Mouse (Mus musculus): ENCODE results near the gene Tasp1.
"Not testable (repeated sequence)": the region's sequence is repeated elsewhere in the genome, so short reads cannot be mapped to it uniquely, and the experiment has no call there.

Tasp1 gene

DNA sequence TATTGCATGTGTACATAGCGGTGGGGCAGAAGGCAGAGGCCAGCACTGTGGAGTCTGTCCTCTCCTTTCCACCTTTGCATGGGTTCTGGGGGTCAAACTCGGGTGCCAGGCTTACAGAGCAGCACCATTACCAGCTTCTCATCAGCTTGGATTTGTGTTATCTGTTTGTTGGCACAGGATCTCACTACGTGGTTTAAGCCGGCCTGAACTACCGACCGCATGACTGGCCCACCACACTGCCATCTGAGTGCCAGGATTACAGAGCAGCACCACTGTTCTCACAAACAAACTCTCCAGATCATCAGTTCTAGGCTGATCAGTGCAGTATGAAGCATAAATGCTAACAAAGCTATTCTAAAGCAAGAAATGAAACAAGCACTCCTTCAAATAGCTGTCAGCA, 8.5 kb downstream of the Tasp1 start:
- DNase-seq (ENCODE audit: low read depth, low spot score): no peak

DNA sequence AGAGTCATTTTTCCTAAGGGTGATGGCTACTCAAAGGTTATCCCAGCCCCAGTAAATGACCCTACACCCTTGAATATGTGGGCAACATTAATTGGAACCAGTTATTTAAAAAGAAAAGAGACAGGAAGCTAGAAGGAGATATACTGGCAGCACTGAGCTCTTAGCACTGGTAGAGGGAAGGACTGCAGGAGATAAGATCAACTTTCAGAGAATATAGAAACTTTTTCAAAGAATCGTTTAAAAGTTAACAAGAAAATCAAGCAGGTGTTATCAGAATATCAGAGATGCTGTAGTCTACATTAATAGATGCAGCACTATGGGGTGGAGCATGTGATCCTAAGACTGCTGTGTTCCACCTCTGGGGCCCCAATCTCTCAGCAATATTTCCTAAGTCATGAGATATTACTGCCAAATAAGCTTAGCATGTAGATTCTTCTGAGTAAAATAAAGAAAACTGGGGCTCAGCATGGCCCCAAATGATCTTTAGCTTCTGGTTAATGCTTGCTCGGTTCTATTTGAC, 14.9 kb downstream of the Tasp1 start:
- DNase-seq (ENCODE audit: low read depth, low spot score): no peak

DNA sequence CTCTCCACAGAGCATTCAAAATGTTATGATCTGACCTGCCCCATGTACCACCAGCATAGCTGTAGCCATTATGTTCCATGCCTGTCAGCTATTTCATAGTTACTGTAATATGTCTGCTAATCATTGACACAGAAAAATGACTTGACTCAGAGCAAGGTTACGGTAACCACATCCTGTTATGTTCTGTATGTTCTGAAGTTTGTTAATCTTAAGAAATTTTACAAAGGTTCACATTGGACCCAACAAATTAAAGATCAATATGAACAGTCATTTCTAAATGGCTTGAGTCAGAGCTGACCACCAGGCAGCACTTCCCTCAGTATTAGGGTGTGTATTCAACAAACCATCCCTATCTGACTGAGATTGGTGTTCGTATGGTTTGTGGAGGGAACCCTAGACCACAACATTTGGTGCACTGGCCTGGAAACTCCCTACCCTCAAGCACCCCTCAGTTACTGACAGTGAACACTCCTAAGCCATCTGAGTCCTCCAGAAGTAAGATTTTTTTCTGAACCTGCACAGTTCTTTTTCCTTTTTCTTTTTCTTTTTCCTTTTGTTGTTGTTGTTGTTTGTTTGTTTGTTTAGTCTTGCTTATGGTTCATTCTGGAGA, 24.0 kb downstream of the Tasp1 start:
- no peak for DNase-seq (ENCODE audit: low read depth, low spot score)

DNA sequence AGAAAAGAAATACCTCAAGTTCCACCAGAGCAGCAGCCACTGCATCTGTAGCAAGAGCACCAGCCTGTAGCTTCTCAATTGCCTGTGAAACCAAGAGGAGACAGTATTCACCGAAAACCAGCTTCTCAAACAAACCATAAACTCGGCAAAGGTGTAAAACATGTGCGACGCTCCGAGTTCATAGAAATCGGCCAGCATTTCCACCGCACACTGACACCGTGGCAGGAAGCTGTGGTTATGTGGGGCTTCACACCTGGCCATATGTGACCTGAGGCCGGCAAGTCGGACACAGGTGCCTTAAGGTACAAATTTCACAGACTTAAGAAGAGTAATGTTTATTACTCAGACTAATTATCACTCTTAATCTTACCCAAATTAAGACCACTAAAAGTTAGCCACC, 24.5 kb downstream of the Tasp1 start:
- no peak for DNase-seq (ENCODE audit: low read depth, low spot score)

DNA sequence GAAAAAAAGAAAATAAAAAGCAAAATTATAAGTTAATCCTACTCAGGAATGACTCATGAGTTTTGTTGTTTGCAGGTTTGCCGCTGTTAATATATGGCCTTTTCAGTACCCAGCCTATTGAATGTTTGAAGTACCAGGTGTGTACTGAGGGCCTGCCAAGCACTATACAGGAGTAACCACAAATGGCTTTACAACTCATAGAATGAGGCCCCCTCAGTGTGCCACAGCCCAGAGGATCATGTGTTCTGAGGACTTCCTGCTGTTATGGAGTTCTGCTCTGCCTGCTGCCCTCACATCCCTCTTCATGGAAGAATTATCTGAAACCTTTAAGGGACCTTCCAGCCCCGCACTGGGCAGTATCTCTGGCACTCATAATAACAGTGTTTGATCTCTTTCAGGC, 29.1 kb downstream of the Tasp1 start:
- no peak for DNase-seq (ENCODE audit: low read depth, low spot score)

DNA sequence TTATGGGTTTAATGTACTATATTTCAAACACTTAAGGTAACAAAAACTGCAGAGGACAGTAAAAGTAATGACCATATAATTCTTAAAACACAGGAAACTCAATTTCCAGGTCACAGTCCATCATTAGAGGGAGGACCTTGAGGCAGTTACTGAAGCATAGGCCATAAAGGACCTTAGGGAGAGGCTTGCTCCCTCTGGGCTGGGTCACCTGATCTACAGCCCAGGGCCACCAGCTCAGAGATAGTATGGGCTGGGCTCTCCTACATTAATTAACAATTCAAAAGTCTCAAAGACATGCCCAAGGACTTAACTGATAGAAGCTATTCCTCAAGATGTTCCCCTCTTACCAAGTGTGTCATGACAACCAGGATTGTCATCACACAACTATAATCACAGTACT, 29.8 kb downstream of the Tasp1 start:
- no peak for DNase-seq (ENCODE audit: low read depth, low spot score)

DNA sequence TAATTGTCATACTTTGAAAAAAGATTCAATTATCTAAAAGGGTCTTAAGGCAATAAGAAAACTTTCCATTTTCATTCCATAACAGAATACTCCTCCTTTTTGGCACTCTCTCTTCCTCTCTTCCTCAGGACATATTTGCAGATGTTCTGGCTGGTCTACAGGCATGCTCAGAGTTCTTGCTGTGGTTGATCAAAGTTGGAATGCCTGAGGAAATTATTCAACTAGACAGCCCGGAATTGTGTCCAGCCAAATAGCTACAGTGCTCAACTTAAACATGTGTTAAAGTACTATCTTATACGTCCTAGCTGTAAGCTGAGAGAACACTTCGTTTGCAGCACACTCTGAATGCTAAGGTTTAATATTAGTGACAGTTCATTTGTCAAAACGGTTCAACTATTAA, 41.7 kb downstream of the Tasp1 start:
- peak; percentile 49 for DNase-seq (ENCODE audit: low read depth, low spot score)

DNA sequence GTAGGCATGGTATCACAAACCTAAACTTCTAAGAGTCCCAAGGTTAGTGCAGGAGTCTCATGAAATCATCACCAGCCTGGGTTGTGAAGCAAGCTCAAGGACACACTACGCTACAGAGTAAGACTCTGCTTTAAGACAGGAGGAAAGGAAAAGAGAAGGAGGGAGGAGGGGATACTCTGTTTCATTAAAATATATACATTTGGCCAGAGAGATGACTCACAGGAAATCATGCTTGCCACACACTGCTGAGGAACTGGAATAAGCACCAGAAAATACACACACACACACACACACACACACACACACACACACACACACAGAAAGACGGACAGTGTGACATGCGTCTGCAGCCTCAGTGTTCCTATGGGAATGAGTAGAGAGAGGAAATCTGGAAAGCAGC, 59.2 kb downstream of the Tasp1 start:
- DNase-seq (ENCODE audit: low read depth, low spot score): no peak

DNA sequence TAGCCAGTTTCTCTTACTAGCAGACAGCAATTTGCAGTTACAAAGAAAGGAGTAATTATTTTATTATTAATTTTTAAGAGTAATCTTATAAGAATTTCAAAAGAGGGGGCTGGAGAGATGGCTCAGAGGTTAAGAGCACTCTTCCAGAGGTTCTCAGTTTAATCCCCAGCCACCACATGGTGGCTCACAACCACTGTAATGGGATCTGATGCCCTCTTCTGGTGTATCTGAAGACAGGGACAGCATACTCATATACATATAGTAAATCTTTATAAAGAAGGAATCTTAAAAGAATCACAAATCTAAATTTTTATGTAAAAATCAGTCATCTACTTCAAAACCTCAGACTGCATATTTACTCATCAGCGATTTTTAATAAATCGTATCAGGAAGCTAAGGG, 68.4 kb downstream of the Tasp1 start:
- DNase-seq (ENCODE audit: low read depth, low spot score): no peak

DNA sequence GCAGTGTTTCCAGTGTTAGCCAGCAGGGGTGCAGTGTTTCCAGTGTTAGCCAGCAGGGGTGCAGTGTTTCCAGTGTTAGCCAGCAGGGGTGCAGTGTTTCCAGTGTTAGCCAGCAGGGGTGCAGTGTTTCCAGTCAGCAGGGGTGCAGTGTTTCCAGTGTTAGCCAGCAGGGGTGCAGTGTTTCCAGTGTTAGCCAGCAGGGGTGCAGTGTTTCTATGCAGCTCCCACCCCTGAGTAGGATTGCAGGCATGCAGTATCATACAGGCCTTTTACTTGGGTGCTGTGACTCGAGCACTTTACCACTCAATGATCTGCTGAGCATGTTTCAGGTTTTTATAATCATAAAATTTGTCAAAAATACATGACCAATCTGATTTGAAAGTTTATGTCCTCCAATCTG, 76.7 kb downstream of the Tasp1 start:
- not testable (repeated sequence) for DNase-seq (ENCODE audit: low read depth, low spot score)

DNA sequence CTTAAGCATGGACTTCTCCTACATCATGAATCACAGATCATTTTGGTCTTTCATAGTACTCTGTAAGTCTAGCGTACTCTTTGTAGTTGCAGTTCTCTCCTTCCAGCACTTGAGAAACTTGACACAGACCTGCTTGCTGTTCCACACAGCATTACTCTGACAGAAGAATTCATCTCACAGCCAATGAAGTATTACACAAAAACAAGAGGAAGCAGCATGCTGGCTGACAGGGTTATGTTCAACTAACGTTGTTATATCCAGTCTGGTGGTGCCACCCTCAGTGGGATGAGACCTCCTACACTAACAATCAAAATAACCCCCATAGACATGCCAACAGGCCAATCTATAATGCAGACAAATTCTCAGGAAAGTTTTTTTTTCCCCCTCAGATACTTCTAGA, 99.2 kb downstream of the Tasp1 start:
- no peak for DNase-seq (ENCODE audit: low read depth, low spot score)

DNA sequence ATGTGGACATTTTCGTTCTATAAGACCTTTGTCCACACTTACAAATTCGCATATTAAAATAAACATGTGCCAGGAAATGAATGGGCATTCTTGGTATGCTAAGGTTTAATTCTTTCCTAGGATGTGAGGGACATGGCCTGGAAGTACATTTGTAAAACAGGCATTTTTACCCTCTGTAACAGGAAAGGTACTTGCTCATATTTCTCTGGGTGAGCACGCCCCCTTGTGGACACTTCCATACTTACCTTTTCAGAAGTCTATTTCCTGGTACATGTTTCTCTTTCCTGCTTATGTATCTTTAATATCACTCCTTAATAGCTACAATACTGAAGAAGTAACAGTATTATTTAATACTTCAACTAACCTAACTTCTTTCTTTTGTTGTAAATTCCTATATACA, 100.3 kb downstream of the Tasp1 start:
- DNase-seq (ENCODE audit: low read depth, low spot score): peak; percentile 71

DNA sequence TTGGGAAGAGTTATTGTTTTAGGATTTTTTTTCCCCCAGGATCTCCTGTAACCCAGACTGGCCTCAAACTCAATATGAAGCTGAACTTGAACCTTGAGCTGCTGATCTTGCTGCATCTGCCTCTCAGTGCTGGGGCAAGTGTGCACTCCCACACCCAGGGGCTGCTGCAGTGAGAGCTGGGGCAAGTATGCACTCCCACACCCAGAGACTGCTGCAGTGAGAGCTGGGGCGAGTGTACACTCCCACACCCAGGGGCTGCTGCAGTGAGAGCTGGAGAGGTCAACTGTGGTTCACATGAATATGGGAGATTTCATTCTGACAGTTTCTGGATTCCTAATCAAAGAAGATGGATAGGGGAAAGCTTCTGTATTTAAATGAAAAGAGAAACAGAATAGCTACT, 117.8 kb downstream of the Tasp1 start:
- no peak for DNase-seq (ENCODE audit: low read depth, low spot score)

DNA sequence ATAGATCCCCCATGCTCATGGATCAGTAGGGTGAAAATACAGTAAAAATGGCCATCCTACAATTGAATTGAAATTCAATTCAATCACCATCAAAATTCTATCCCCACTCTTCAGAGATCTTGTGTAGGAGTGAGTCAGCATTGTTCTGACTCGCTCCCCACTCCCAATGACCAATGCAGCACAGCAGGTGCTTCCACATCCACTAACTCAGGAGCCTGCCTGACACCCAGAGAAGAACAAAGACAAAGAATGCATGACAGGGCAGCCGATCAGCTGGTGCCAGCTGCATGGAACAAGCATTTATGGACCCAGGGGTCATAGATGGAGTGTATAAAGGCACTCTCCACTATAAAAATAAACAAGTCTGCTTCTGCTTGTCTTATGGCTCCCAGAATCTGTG, 129.0 kb downstream of the Tasp1 start:
- peak; percentile 16 for DNase-seq (ENCODE audit: low read depth, low spot score)

DNA sequence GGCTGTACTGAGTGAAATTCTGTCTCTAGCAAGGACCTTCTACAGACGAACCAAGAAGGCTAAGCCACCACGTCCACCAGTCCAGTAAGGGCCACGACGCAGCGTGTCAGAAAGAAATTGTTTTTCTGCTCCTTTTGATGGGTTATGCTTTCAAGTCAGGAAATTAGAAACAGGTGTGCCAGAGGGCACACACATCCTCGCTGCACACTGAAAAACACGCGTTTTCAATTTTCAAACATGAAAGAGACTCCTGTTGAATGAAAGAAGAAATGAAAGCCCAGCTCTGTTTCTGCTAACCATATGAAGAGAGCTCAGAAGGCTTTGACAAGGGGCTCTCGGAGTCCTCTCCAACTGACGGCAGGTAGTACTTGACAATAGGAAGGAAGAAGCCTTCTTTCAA, 132.0 kb downstream of the Tasp1 start:
- DNase-seq (ENCODE audit: low read depth, low spot score): peak; percentile 70

DNA sequence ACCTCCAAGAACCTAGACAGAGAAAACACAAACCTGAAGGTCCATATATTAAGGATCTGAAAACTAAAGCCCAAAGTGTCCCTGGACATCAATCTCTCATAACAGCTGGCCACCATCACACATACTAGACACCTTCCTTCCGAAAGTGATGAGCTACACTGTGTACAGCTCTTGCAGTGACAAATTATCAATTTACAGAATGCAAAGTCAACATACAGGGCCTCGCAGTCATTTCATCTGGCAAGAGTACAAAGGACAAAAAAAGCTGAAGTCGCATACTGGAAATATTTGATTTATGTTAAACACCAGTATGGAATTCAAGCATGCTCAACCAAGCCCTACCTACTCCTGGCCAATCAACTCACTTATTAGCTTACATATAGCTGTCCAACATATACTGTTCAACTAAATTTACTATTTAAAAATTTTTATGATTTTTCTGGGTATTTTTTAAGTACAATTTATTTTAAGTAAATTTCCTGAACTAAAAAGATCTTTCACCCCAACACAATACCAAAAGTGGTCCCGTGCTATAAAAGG, 132.5 kb downstream of the Tasp1 start:
- DNase-seq (ENCODE audit: low read depth, low spot score): peak; percentile 9

DNA sequence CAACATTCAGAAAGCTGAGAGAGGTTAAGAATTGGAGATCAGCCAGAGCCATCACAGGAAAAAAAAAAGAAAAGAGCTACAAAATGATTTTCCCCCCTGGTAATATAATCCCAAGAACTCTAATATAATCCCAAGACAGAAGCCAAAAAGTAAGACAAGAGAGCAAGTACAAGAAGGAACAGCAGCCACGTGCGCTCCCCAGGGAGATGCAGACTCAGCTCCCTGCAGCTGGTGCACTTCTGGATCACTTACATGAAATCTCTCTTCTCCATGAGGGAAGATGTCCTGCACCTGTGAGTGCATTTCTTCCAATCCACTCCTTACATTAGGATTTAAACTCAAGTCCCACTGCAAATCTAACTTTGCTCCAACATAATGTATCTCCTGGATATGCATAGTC, 134.4 kb downstream of the Tasp1 start:
- no peak for DNase-seq (ENCODE audit: low read depth, low spot score)

DNA sequence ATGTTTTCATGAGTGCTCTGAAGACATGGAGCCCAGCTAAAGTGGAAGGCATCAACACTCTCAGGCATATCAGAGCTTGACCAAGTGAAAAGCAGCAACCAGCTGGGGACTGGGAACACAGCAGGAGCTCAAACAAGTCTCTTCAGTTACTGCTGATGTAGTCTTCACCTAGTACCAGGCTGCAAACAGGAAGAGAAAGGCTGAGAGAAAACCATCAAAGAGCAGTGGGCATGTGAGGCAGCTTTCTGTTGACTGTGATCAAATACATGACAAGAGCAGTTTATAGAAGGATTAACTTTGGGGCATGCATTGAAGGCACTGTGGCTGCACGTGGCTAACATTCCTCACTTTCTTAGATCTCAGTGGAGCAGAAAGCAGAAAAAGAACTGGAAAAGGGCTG, 141.7 kb downstream of the Tasp1 start:
- DNase-seq (ENCODE audit: low read depth, low spot score): no peak

DNA sequence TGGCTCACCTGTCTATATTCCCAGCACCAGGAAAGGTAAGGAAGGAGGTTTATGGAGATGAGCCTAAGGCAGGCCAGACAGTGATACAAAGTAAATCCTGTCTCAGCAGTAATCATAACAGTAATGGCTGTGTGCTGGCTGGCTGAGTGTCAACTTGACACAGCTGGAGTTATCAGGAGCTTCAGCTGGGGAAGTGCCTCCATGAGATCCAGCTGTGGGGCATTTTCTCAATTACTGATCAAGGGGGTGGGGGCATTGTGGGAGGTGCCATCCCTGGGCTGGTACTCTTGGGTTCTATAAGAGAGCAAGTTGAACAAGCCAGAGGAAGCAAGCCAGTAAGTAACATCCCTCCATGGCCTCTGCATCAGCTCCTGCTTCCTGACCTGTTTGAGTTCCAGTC, 145.2 kb downstream of the Tasp1 start:
- not testable (repeated sequence) for DNase-seq (ENCODE audit: low read depth, low spot score)

DNA sequence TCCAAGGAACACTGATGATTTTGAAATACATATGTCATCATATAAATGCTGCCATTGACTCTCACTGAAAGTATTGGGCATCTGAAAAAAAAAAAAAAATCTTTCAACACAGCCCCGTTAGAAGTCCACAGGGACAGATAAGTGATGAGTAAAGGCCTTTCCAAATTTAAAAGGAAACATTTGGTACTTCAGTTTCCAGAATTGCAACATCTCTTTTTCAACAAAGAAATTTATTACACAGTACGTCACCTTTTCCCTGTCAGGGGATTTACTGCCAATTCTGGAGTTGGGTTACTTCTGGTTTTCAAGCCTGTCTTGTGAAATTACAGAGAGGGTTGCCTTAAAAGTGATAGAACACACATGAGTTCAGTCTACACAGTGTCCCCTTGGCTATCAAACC, 146.8 kb downstream of the Tasp1 start:
- DNase-seq (ENCODE audit: low read depth, low spot score): no peak

DNA sequence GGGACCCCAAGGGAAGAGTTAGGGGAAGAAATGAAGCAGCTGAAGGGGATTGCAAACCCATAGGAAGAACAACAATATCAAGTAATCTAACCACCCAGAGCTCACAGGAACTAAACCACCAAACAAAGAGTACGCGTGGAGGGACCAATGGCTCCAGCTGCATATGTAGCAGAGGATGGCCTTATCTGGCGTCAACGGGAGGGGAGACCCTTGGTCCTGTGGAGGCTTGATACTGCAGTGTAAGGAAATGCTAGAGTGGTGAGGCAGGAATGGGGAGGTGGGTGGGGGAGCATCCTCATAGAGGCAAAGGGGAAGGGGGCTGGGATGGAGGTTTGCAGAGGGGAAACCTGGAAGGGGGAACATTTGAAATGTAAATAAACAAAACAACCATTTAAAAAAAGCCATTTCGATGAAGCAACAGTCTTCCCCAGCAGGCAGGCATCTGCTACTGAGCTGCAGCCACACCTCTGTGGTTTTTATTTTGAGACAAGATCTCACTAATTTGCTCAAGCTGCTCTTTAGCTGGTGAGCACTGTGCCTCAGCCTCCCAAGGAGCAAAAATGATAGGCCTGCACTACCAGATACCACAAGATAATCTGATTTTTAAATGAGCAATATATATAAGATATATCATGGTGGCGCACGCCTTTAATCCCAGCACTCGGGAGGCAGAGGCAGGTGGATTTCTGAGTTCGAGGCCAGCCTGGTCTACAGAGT, 160.0 kb downstream of the Tasp1 start:
- no peak for DNase-seq (ENCODE audit: low read depth, low spot score)

DNA sequence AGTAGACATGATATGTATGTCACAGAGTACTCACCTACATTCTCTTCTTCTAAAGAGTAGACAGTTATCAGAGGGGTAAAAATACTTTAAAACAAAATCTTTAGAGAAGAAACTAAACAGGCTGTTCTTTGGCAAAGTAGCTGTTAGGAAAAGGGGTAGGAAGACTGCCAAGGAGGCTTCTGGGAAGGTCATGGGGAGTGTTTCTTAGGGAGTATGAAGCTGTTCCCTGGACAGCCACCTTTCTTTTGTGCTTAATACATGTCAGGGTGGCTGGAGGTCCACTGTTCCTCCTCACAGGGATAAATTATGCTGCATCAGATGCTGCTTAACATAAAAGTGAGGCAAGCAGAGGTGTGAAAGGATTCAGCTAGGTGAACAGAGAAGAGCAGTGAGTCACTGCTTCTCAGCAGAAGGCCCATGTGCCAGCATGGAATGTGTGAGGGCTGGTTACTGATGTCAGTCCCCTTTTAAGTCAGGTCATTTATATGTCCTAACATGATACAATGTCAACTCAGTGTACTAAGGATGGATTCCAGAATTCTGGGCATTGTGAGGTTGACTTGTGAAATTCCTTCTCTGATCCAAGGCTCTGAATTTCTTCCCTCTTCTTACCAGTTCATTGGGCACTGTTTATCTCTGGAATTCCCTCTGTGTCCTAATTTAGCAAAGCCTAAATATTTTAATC, 175.1 kb downstream of the Tasp1 start:
- no peak for DNase-seq (ENCODE audit: low read depth, low spot score)

DNA sequence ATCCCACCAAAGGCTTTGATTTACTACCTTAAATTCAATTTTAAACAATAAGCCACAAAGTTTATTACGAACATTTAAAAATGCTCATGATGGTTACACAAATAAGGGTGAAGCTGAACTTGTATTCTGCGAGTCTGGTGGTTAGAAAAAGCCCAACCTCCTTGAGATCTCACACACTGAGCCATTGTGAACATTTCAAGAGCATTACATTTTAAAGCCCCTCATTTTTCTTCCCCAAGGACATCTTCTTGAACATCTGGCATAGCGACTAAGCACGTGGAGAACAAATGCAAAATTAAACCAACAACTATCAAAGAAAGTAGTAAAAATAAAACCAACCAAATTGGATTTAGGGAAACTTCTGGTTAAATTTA, 182.4 kb downstream of the Tasp1 start:
- no peak for DNase-seq (ENCODE audit: low read depth, low spot score)

All from mesoderm, embryonic 11.5 days (tissue).